Mouse (Mus musculus) MEL (cell line): Measurements from ENCODE around the gene Gm17124. TPM values are rescaled to one million over a fixed set of nuclear protein-coding genes. Genes with fewer than 3 reads are reported as not detected.
"Not testable (repeated sequence)": the region's sequence is repeated elsewhere in the genome, so short reads cannot be mapped to it uniquely, and the experiment has no call there.

Source experiments
- DNase-seq: peaks from one replicate; pipeline ENCODE4 v3.0.0; 2011; ENCODE audit warnings: low read depth, low spot score
- H3K27ac ChIP-seq: 2 replicates; pipeline ENCODE4 v1.5.1; 2012; ENCODE audit warnings: low read depth, mild to moderate bottlenecking, control low read depth, low read length, moderate library complexity; ENCODE audit not compliant: control insufficient read depth
- H3K27me3 ChIP-seq, 2 experiments: fragments of 150-350 bp in 1 of 2; sonication (generic) in 1 of 2; 2 replicates each; pipeline ENCODE4 v1.6.1; 2012; ENCODE audit warnings: low read length in 2 of 2, mild to moderate bottlenecking in 2 of 2, improper control_type of control experiment in 1 of 2, moderate library complexity in 1 of 2; ENCODE audit not compliant: insufficient read depth in 2 of 2, control insufficient read depth in 1 of 2
- H3K36me3 ChIP-seq, 2 experiments: 2 replicates each; pipeline ENCODE4 v1.6.1; 2012 to 2014; ENCODE audit warnings: low read length in 2 of 2, improper control_type of control experiment in 1 of 2, inconsistent platforms in 1 of 2, mild to moderate bottlenecking in 1 of 2; ENCODE audit not compliant: insufficient read depth in 2 of 2, control insufficient read depth in 1 of 2
- H3K4me1 ChIP-seq, 2 experiments: fragments of 150-350 bp in 1 of 2; sonication (generic) in 1 of 2; 2 replicates each; pipeline ENCODE4 v1.6.1; 2012; ENCODE audit warnings: low read length in 2 of 2, improper control_type of control experiment in 1 of 2, mild to moderate bottlenecking in 1 of 2; ENCODE audit not compliant: insufficient read depth in 2 of 2, control insufficient read depth in 1 of 2
- H3K4me3 ChIP-seq, 2 experiments: fragments of 150-350 bp in 1 of 2; sonication (generic) in 1 of 2; 2 replicates each; pipeline ENCODE4 v1.5.1; 2012; ENCODE audit warnings: low read depth in 2 of 2, low read length in 2 of 2, mild to moderate bottlenecking in 2 of 2, moderate library complexity in 2 of 2, control low read depth in 1 of 2, improper control_type of control experiment in 1 of 2; ENCODE audit not compliant: control insufficient read depth in 1 of 2, insufficient read depth in 1 of 2
- H3K79me2 ChIP-seq: 2 replicates; pipeline ENCODE4 v1.6.1; 2012; ENCODE audit warnings: mild to moderate bottlenecking, low read length, moderate library complexity; ENCODE audit not compliant: control insufficient read depth, poor library complexity, insufficient read depth
- H3K9ac ChIP-seq: 2 replicates; pipeline ENCODE4 v1.6.1; 2012; ENCODE audit warnings: low read depth, mild to moderate bottlenecking, control low read depth, low read length, moderate library complexity; ENCODE audit not compliant: control insufficient read depth, poor library complexity, severe bottlenecking
- H3K9me3 ChIP-seq: fragments of 150-350 bp; sonication (generic); replicated peaks from 2 replicates; pipeline ENCODE4 v1.6.1; 2012; ENCODE audit warnings: mild to moderate bottlenecking, low read length, improper control_type of control experiment, moderate library complexity; ENCODE audit not compliant: insufficient read depth
- polyA plus RNA-seq, 2 experiments: library from polyadenylated mRNA; stranded (reverse) in 1 of 2; unstranded in 1 of 2; fragments of >175 nt in 1 of 2; fragments of >200 nt in 1 of 2; gene quantifications; 2 replicates each; pipeline versions ENCODE4 v1.2.1 to v1.2.4; 2012; ENCODE audit warnings: low replicate concordance in 2 of 2, low read depth in 1 of 2; ENCODE audit not compliant: insufficient read length in 2 of 2, insufficient read depth in 1 of 2, missing spikeins in 1 of 2
- total RNA-seq: library from RNA; depleted of rRNA; stranded (reverse); fragments of 300-350 nt; gene quantifications from 2 replicates; pipeline ENCODE4 v1.2.3, GENCODE M21; 2012; rRNA removed

Gene Gm17124
- total RNA-seq, result not detected in 2 replicates
- not detected for polyA plus RNA-seq

GRCm38 (mm10) chr14:42599782-42600181 lies at the start of gene Gm17124:
Gm17124 (minus strand) TSS chr14:42599882.
- not testable (repeated sequence) for H3K36me3 ChIP-seq, DNase-seq, H3K79me2 ChIP-seq, H3K27ac ChIP-seq, H3K27me3 ChIP-seq, H3K4me1 ChIP-seq, H3K9ac ChIP-seq, H3K9me3 ChIP-seq, H3K4me3 ChIP-seq

GRCm38 (mm10) chr14:42641817-42642216 lies 42.1 kb upstream of the Gm17124 start, which contains the start of gene Gm3633:
Gm3633 (minus strand) TSS chr14:42641917.
- H3K9me3 ChIP-seq, H3K27me3 ChIP-seq, H3K27ac ChIP-seq, H3K36me3 ChIP-seq, H3K4me3 ChIP-seq, H3K79me2 ChIP-seq, DNase-seq, H3K9ac ChIP-seq, H3K4me1 ChIP-seq: not testable (repeated sequence)

Other genes with a start within 250 kb of the Gm17124 start
- gene Gm8005, start 160.2 kb downstream of the Gm17124 start, total RNA-seq, result not detected in 2 replicates
- gene Gm8005, start 160.2 kb downstream of the Gm17124 start, polyA plus RNA-seq, result not detected
- gene Gm8011, start 136.0 kb downstream of the Gm17124 start, total RNA-seq, result 0.10 and 0.12 TPM in 2 replicates
- gene Gm8011, start 136.0 kb downstream of the Gm17124 start, polyA plus RNA-seq, result not detected
- not detected in 2 replicates for gene Gm8020, start 97.5 kb downstream of the Gm17124 start, total RNA-seq
- not detected for gene Gm8020, start 97.5 kb downstream of the Gm17124 start, polyA plus RNA-seq
- gene Gm8024, start 75.6 kb downstream of the Gm17124 start, total RNA-seq, result not detected in 2 replicates
- gene Gm8024, start 75.6 kb downstream of the Gm17124 start, polyA plus RNA-seq, result not detected
- gene Gm3633, start 42.0 kb upstream of the Gm17124 start, total RNA-seq, result not detected in 2 replicates
- not detected for gene Gm3633, start 42.0 kb upstream of the Gm17124 start, polyA plus RNA-seq
- not detected in 2 replicates for gene Gm10378, start 56.1 kb upstream of the Gm17124 start, total RNA-seq
- not detected for gene Gm10378, start 56.1 kb upstream of the Gm17124 start, polyA plus RNA-seq
- gene Gm3015, start 168.9 kb upstream of the Gm17124 start, total RNA-seq, result not detected in 2 replicates
- not detected for gene Gm3015, start 168.9 kb upstream of the Gm17124 start, polyA plus RNA-seq
- not detected in 2 replicates for gene Gm10377, start 198.1 kb upstream of the Gm17124 start, total RNA-seq
- gene Gm10377, start 198.1 kb upstream of the Gm17124 start, polyA plus RNA-seq, result not detected